Mouse (Mus musculus) lung, embryonic 14.5 days (tissue): ENCODE measurements at regions not wholly inside any gene's neighbourhood (a gene's known extent, or its start where the extent isn't known, plus 50 kb on each side); places are given as distances from the start of the nearest gene placed in this dataset.

Experiments
- ATAC-seq: fragments of 200-750 bp; cut with Nextera tagmentation; 2 replicates; pipeline ENCODE4 v1.8.0; 2017; ENCODE audit warnings: mild to moderate bottlenecking, moderate TSS enrichment, moderate library complexity; ENCODE audit not compliant: insufficient read depth
- DNase-seq: peaks from one replicate; pipeline ENCODE4 v3.0.0-alpha.2; 2015
- H3K27ac ChIP-seq: fragments of 300-500 bp; sonication (generic); 2 replicates; pipeline ENCODE4 v1.5.1; 2014; ENCODE audit warnings: low read depth, mild to moderate bottlenecking, moderate library complexity
- H3K27me3 ChIP-seq: fragments of 300-500 bp; sonication (generic); 2 replicates; pipeline ENCODE4 v1.6.1; 2014; ENCODE audit warnings: low read length, control low read depth; ENCODE audit not compliant: insufficient read depth
- H3K36me3 ChIP-seq: fragments of 300-500 bp; sonication (generic); 2 replicates; pipeline ENCODE4 v1.6.1; 2014; ENCODE audit warnings: control low read depth; ENCODE audit not compliant: insufficient read depth
- H3K4me1 ChIP-seq: fragments of 300-500 bp; sonication (generic); 2 replicates; pipeline ENCODE4 v1.6.1; 2014; ENCODE audit warnings: antibody characterized with exemption, control low read depth; ENCODE audit not compliant: insufficient read depth
- H3K4me2 ChIP-seq: fragments of 300-500 bp; sonication (generic); 2 replicates; pipeline ENCODE4 v1.6.1; 2014; ENCODE audit warnings: mild to moderate bottlenecking
- H3K4me3 ChIP-seq: fragments of 300-500 bp; sonication (generic); 2 replicates; pipeline ENCODE4 v1.5.1; 2014; ENCODE audit warnings: low read depth, low read length
- H3K9ac ChIP-seq: fragments of 300-500 bp; sonication (generic); 2 replicates; pipeline ENCODE4 v1.6.1; 2014
- H3K9me3 ChIP-seq: fragments of 300-500 bp; sonication (generic); 2 replicates; pipeline ENCODE4 v1.6.1; 2016; ENCODE audit warnings: low read depth, low read length, control low read depth
- CTCF ChIP-seq: IDR thresholded peaks from 2 replicates; pipeline ENCODE4 v1.5.1; 2016; ENCODE audit warnings: antibody characterized with exemption, low read depth
- WGBS: fragments of 180-500 bp; shearing (Covaris S2); extraction: QIAGEN DNeasy Blood & Tissue Kit; methylation state at CpG from one replicate; pipeline ENCODE4 v1.1.7; 2014; 5-methylcytosine and 5-hydroxymethylcytosine counted together

DNA sequence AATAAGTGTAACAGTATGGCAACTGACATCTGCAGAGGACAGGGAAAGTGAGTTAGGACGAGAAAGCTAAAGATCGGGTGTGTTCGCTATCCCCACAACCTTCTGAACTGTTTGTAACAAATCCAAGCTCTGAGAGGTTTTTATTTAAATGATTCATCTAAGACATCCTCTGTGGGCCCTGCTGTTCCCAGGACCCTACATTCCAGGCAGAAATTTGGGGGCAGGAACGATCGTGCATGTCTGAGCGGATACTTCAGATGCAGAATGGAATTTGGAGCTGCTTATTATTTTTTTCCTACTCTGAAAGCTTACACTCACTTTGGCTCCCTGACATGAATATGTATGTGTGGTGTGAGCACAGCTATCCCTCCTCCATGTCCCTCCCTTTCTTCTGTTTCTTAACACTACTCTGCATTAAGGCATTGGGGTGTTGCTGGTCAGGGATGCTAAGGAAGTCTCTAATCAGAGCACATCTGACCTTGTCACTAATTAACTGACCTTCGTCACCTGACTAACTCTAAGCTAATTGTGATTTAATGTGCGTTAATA is 281.0 kb downstream of the 1500009L16Rik start:
- WGBS = 51% methylated on average over 8 of the region's 8 CpGs
- Histone ChIP-seq H3K27ac (no peak overlapping the region), H3K4me1 (0 out of 2 replicates have a peak, but pooled peaks cover 3% of the 10 kb centered on the region), H3K4me2 (no peak overlapping the region), H3K9me3 (no peaks in the 10 kb centered on the region), H3K4me3 (no peak overlapping the region), H3K27me3 (no peaks in the 10 kb centered on the region), H3K36me3 (no peaks in the 10 kb centered on the region), H3K9ac (no peak overlapping the region)
- peak; percentile 35 for DNase-seq
- TF ChIP-seq CTCF = no peak
- no peak for ATAC-seq

DNA sequence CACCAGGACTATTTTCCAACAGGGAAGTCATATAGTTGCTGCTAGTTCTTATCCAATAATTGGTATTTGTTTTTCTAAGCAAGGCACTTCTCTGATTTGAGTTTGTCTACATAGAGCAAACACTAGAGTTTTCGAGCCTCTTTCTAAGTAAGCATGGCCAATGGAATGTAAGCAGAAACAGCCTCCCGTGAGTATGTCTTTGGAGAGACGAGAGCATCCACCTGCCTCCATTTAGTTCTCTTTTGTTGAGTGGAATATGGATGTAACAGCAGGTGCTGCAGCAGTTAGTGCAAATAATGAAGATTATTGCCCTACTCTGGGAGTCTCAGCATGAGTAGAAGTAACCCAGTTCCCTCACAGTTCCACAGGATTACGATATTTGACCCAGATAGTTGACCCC is 286.3 kb downstream of the 1500009L16Rik start:
- no peaks in the 10 kb centered on the region for H3K27me3 ChIP-seq
- no peaks in the 10 kb centered on the region for H3K9me3 ChIP-seq
- WGBS = 59% methylated on average over 4 of the region's 4 CpGs
- DNase-seq = peak; percentile 48
- peak overlapping the region; percentile 47; the same call in 1 of the 2 replicates for H3K27ac ChIP-seq
- H3K36me3 ChIP-seq = no peaks in the 10 kb centered on the region
- TF ChIP-seq CTCF = no peak
- H3K4me1 ChIP-seq = 0 out of 2 replicates have a peak, but pooled peaks cover 3% of the 10 kb centered on the region
- H3K4me3 ChIP-seq = no peak overlapping the region
- no peak overlapping the region for H3K4me2 ChIP-seq
- no peak overlapping the region for H3K9ac ChIP-seq
- ATAC-seq = peak; percentile 74

DNA sequence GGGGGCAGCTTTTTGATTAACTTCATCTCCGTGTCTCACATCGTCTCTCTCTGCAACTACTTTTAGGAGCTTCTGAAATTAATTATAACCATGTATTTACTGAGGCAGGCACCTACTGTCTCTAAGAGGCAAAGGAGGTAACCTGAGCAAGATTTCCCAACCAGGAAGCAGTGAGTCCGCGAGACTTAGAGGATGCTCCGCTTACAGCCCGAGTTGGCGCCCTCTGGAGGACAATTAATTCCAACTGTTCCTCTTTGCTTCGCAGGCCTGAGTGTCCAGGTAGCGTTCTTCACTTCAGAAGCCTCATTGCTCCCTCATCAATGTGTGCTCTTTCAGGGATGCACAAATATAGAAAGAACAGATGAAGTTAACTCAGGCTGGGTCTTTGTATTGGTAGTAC is 296.7 kb downstream of the 1500009L16Rik start:
- no peak overlapping the region for H3K4me2 ChIP-seq
- peak; percentile 24; the same call in 1 of the 2 replicates for ATAC-seq

DNA sequence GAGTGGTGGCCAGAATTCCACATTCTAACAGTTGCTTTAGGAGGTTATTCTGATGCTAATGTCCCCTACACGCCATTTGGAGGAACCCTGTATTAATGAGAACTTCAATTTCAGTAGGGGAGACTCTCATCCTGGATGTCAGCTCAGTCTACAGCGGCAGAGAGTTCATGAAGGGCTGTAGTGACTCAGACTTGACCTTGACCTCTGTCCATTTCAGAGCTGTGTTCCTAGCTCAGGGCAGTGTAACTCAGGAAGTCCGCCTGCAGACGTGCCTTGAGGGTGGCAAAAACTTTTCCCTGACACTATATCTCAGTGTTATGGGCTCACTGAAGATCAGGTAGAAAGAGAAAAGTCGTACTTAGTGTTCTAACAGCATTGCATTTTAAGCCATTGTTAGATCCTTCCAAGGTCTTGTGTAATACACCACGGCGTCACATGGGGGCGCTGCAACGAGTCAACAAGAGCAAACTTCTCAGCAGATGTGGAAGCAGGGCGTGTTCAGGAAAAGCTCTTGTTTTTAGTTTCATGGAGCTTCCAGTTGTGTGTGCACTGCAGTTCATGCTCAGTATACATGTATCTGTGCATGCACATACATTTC is 297.5 kb downstream of the 1500009L16Rik start:
- H3K9me3 ChIP-seq = no peaks in the 10 kb centered on the region
- H3K4me1 ChIP-seq = peaks cover 11% of the 10 kb centered on the region; the same call in 1 of the 2 replicates
- H3K27ac ChIP-seq = no peak overlapping the region
- no peak overlapping the region for H3K9ac ChIP-seq
- no peak overlapping the region for H3K4me3 ChIP-seq
- ATAC-seq = no peak
- DNase-seq = peak; percentile 71
- no peaks in the 10 kb centered on the region for H3K27me3 ChIP-seq
- 54% methylated on average over 10 of the region's 10 CpGs for WGBS
- H3K4me2 ChIP-seq = no peak overlapping the region
- no peaks in the 10 kb centered on the region for H3K36me3 ChIP-seq
- peak; percentile 68 for TF ChIP-seq CTCF

More for the DNA sequence above, 296.7 kb downstream of the 1500009L16Rik start:
- Histone ChIP-seq H3K9ac (no peak overlapping the region), H3K4me1 (peaks cover 9% of the 10 kb centered on the region; the same call in 1 of the 2 replicates), H3K27ac (no peak overlapping the region), H3K36me3 (no peaks in the 10 kb centered on the region), H3K27me3 (no peaks in the 10 kb centered on the region), H3K4me3 (no peak overlapping the region), H3K9me3 (no peaks in the 10 kb centered on the region)
- TF ChIP-seq CTCF = peak; percentile 75
- DNase-seq = peak; percentile 86
- WGBS = 26% methylated on average over 9 of the region's 9 CpGs

DNA sequence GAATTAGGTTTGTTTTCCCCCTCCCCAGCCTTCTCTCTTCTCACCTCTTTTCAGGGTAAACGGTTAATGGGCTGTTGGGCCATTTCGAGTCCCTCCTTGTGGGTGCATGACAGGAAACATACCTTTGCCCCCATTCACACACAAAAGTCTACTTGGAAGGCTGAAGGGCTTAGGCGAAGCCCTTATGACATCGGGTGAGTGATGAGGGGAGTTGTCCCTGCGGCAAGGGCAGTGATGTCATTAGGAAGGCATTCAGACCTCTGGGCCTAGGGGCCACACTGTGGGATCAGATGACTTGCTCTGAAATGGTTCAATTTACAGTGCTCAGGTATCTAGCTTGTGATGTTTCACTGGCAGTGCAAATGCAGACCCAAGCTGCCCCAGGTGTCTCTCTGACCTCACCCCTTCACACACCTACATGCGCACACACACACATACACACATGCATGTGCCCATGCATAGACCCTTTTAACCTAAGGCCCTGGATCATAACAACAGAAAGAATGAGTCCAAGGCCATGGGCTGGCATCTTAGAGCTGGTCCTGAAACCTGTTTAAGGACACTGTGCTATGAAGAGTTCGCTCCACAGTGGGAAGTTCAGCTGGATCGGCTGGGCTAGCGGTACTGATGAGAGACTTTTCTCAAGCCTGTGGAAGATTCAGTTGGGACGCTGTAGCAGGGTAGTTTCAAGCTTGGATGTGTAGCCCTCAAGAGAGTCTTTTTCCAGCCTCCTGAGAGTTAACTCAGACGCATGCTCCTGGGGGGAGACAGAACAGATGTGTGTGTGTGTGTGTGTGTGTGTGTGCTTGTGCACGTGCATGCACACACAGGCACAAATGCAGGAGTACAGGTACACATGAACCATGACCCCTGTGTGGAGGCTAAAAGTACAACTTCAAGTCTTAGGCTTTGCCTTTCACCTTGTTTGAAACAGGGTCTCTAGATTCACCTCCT is 298.8 kb downstream of the 1500009L16Rik start:
- WGBS = 66% methylated on average over 12 of the region's 12 CpGs
- Histone ChIP-seq H3K4me3 (no peak overlapping the region), H3K4me2 (no peak overlapping the region), H3K4me1 (peaks cover 12% of the 10 kb centered on the region; the same call in 1 of the 2 replicates), H3K9ac (no peak overlapping the region), H3K36me3 (no peaks in the 10 kb centered on the region), H3K9me3 (no peaks in the 10 kb centered on the region), H3K27ac (no peak overlapping the region; the same call in 1 of the 2 replicates), H3K27me3 (no peaks in the 10 kb centered on the region)
- DNase-seq (peak; percentile 38), ATAC-seq (0 out of 2 replicates have a peak, but pooled peaks have one; percentile 47)
- no peak for TF ChIP-seq CTCF

DNA sequence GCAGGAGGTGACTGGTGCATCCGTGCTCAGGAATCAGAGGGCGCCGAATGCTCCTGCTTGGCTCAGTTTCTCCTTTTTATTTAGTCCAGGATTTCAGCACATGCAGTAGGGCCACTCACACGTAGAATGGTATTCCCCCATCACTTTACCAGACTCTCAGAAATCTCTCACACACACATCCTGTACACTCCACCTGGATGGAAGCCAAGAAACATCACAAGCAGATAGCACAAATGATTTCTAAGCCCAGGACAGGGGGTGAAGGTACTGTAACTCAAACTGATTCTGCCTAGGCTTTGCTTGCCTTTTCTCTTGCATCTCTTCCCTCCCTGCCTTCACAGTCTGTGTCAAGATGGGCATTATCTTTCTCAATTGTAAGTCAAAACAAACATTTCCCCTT is 301.6 kb downstream of the 1500009L16Rik start:
- Histone ChIP-seq H3K36me3 (no peaks in the 10 kb centered on the region), H3K4me2 (no peak overlapping the region), H3K27ac (no peak overlapping the region), H3K4me3 (no peak overlapping the region), H3K27me3 (no peaks in the 10 kb centered on the region), H3K9ac (no peak overlapping the region), H3K9me3 (no peaks in the 10 kb centered on the region), H3K4me1 (peaks cover 12% of the 10 kb centered on the region; the same call in 1 of the 2 replicates)
- DNase-seq (peak; percentile 64), ATAC-seq (no peak)
- TF ChIP-seq CTCF = no peak
- 43% methylated on average over 4 of the region's 4 CpGs for WGBS
